Mouse (Mus musculus) cortical plate, adult 2 months (tissue): ENCODE results near the gene Bbip1.

ENCODE experiments used
- CTCF ChIP-seq: fragments of 200-500 bp; IDR thresholded peaks from 2 replicates; pipeline ENCODE4 v1.5.1; 2011; ENCODE audit warnings: mild to moderate bottlenecking, control low read depth, low read length; ENCODE audit not compliant: insufficient read depth; ENCODE audit errors: extremely low read depth
- POLR2A ChIP-seq: fragments of 200-500 bp; IDR thresholded peaks from 2 replicates; pipeline ENCODE4 v1.6.1; 2011; ENCODE audit warnings: mild to moderate bottlenecking, low read length, control low read depth; ENCODE audit not compliant: insufficient read depth; ENCODE audit errors: extremely low read depth

GRCm38 (mm10) chr19:53898046-53898445 is 46.4 kb downstream of the Bbip1 start:
- TF ChIP-seq CTCF (no peak), POLR2A (no peak)
